Mouse (Mus musculus) mammary gland, adult 2 months (tissue): Measurements from ENCODE around the gene Orm3. TPM values are rescaled to one million over a fixed set of nuclear protein-coding genes. Genes with fewer than 3 reads are reported as not detected.

Source experiments
- polyA plus RNA-seq: library from polyadenylated mRNA; depleted of rRNA; stranded (reverse); fragments of >200 nt; gene quantifications from 2 replicates; pipeline ENCODE4 v1.2.3, GENCODE M21; 2012; ENCODE audit warnings: low replicate concordance; rRNA removed

Gene Orm3
- polyA plus RNA-seq = 0.50 and 2.1 TPM in 2 replicates

DNA sequence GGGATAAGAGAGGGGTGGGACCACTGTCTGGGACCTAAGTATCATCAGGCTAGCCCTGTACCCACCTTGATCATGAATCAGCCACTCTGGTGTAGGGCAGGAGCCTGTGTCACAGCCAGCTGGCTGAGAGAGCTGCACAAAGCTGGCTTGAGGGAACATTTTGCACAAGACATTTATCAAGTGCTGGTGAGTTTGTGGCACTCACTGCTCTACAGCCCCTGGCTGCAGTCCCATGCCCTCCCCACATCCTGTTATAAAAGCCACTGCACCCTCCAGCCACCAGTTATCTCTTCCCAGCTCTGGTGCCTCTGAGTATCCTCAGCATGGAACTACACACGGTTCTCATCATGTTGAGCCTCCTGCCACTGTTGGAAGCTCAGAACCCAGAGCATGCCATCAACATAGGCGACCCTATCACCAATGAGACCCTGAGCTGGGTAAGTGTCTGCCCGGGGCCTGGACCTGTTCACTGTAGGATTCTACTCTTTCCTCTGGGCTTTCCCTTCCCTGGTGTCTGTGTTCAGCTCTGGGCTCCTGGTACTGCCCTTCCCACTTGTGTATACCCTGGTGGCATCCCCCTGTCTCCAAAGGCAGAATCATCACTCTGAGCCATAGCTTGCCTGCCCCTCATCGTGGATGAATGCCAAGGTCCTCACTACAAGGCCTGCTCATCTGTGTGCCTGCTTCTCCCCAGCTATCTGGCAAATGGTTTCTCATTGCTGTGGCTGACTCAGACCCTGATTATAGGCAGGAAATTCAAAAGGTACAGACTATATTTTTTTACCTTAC lies at the start of gene Orm3:
Gene Orm3 (plus strand): TSS at position 286 of the 789 bp plus-strand sequence.

DNA sequence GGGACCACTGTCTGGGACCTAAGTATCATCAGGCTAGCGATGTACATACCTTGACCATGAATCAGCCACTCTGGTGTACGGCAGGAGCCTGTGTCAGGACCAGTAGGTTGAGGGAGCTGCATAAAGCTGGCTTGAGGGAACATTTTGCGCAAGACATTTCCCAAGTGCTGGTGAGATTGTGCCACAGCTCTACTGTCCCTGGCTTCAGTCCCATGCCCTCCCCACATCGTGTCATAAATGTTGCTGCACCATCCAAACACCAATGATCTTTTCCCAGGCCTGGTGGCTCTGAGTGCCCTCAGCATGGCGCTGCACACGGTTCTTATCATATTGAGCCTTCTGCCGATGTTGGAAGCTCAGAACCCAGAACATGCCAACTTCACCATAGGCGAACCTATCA lies 11.7 kb upstream of the Orm3 start, which contains the start of gene Orm1:
Gene Orm1 (plus strand): TSS at position 266 of the 400 bp plus-strand sequence.

DNA sequence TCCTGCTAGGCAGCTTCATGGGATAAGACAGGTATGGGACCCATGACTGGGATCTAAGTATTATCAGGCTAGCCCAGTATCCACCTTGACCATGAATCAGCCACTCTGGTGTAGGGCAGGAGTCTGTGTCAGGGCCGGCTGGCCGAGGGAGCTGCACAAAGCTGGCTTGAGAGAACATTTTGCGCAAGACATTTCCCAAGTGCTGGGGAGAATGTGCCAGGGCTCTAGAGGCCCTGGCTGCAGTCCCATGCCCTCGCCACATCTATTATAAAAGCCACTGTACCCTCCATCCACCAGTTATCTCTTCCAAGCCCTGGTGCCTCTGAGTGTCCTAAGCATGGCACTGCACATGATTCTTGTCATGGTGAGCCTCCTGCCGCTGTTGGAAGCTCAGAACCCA lies 6.2 kb downstream of the Orm3 start, which contains the start of gene Orm2:
Gene Orm2 (plus strand): TSS at position 300 of the 400 bp plus-strand sequence.

GRCm38 (mm10) chr4:63403040-63403959 lies 47.3 kb downstream of the Orm3 start, which contains the start of gene Akna:
TSS of gene Akna (minus strand) at chr4:63403354.

Other genes with a start within 250 kb of the Orm3 start
- gene Ambp, start 201.4 kb upstream of the Orm3 start, polyA plus RNA-seq = 4.5 TPM in 1 of 2 replicates, not detected in the other
- gene Kif12, start 184.0 kb upstream of the Orm3 start, polyA plus RNA-seq = 0.10 TPM in 1 of 2 replicates, not detected in the other
- 10.4 and 15.2 TPM in 2 replicates for gene Col27a1, start 142.2 kb upstream of the Orm3 start, polyA plus RNA-seq
- 70.7 and 145 TPM in 2 replicates for gene Orm1, start 11.6 kb upstream of the Orm3 start, polyA plus RNA-seq
- gene Orm2, start 6.3 kb downstream of the Orm3 start, polyA plus RNA-seq = 1.8 and 3.4 TPM in 2 replicates
- gene Akna, start 47.2 kb downstream of the Orm3 start, polyA plus RNA-seq = 22.6 and 62.0 TPM in 2 replicates
- gene Whrn, start 139.8 kb downstream of the Orm3 start, polyA plus RNA-seq = 5.8 and 15.2 TPM in 2 replicates
- gene Atp6v1g1, start 188.6 kb downstream of the Orm3 start, polyA plus RNA-seq = 26.9 and 32.4 TPM in 2 replicates
- 13.6 and 17.9 TPM in 2 replicates for gene Tmem268, start 202.6 kb downstream of the Orm3 start, polyA plus RNA-seq
- gene Gm11213, start 249.1 kb downstream of the Orm3 start, polyA plus RNA-seq = not detected in 2 replicates